Mouse (Mus musculus) ovary, adult 18-20 months (tissue): ENCODE measurements around the gene Furin.

Experiments
- DNase-seq: peaks from one replicate; pipeline ENCODE4 v3.0.0; 2022; ENCODE audit warnings: low spot score, mixed read lengths

Furin gene

GRCm38 (mm10) chr7:80340793-80341192 is 64.4 kb downstream of the Furin start, which contains the start of gene Unc45a:
Gene Unc45a, minus strand, starts transcription at chr7:80341005.
- DNase-seq: peak; percentile 55

- peak; percentile 97 for DNase-seq
Observed at GRCm38 (mm10) chr7:80339793-80340628, 65.2 kb downstream of the Furin start.

GRCm38 (mm10) chr7:80339371-80339770 is 65.9 kb downstream of the Furin start:
- no peak for DNase-seq
